Mouse (Mus musculus) pancreas, adult 10 weeks (tissue): ENCODE results near the gene Slc5a12. TPM values are rescaled to one million over a fixed set of nuclear protein-coding genes. Genes with fewer than 3 reads are reported as not detected.

Experiments used
- polyA plus RNA-seq: library from polyadenylated mRNA; stranded (reverse); fragments of 350-450 nt; fragmentation: Illumina TruSeq; extraction: RNeasy Lipid Tissue Mini Kit (QIAGEN cat#74804); gene quantifications from one replicate; pipeline ENCODE4 v1.2.3, GENCODE M21; 2015; ENCODE audit warnings: low read depth, low replicate concordance; ENCODE audit not compliant: insufficient read depth

The Slc5a12 gene
- not detected for polyA plus RNA-seq

DNA sequence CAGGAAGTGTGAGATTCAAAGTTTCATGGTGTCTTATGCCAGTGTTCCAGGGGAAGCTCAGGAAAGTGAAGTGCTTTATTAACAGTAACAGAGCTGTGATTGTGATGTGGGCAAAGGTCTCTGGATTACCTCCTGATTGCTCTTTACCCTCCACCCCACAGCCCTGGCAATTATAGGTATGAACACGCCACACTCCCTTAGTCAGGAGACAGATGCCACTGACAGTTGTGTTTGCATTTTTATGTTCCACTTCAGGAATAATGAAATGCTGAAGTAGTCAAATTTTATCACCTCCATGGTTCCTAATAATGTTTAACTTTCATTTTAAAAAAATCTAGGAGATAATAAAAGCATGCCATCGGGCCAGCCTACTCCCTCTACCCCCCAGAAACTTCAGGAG is at the start of gene Slc5a12:
TSS of gene Slc5a12 (plus strand) at position 367 of the 400 bp plus-strand sequence.

Other genes starting within 250 kb of the Slc5a12 start
- gene Fibin, start 234.1 kb upstream of the Slc5a12 start, polyA plus RNA-seq, result 1.2 TPM
- not detected for gene Muc15, start 124.0 kb downstream of the Slc5a12 start, polyA plus RNA-seq